Mouse (Mus musculus) spleen, adult 2 months (tissue): ENCODE data around the gene Akap10. TPM values are rescaled to one million over a fixed set of nuclear protein-coding genes. Genes with fewer than 3 reads are reported as not detected.

Experiments used
- DNase-seq, 2 experiments: peaks; one replicate each; pipeline versions ENCODE4 v3.0.0 to v3.0.0-alpha.2; 2012 to 2021; ENCODE audit warnings: low spot score in 2 of 2, low read depth in 1 of 2
- H3K27ac ChIP-seq: fragments of 200-500 bp; 2 replicates; pipeline ENCODE4 v1.5.1; 2012; ENCODE audit warnings: low read length, inconsistent platforms; ENCODE audit not compliant: insufficient read depth
- H3K27me3 ChIP-seq: fragments of 200-500 bp; 2 replicates; pipeline ENCODE4 v1.6.1; 2012; ENCODE audit warnings: mild to moderate bottlenecking, moderate library complexity, low read length, inconsistent platforms; ENCODE audit not compliant: control insufficient read depth, insufficient read depth
- H3K36me3 ChIP-seq: fragments of 200-500 bp; 2 replicates; pipeline ENCODE4 v1.6.1; 2012; ENCODE audit warnings: mild to moderate bottlenecking, low read length, inconsistent platforms; ENCODE audit not compliant: control insufficient read depth, insufficient read depth
- H3K4me1 ChIP-seq: fragments of 200-500 bp; 2 replicates; pipeline ENCODE4 v1.6.1; 2011; ENCODE audit warnings: inconsistent platforms; ENCODE audit not compliant: control insufficient read depth, insufficient read depth, insufficient read length
- H3K4me3 ChIP-seq: fragments of 200-500 bp; 2 replicates; pipeline ENCODE4 v1.5.1; 2011; ENCODE audit warnings: mild to moderate bottlenecking, inconsistent platforms; ENCODE audit not compliant: insufficient read depth, insufficient read length; ENCODE audit errors: extremely low read depth
- CTCF ChIP-seq: fragments of 200-500 bp; IDR thresholded peaks from 2 replicates; pipeline ENCODE4 v1.5.1; 2011; ENCODE audit warnings: mild to moderate bottlenecking, inconsistent platforms; ENCODE audit not compliant: insufficient read depth, insufficient read length, insufficient replicate concordance; ENCODE audit errors: extremely low read depth
- POLR2A ChIP-seq: fragments of 200-500 bp; IDR thresholded peaks from 2 replicates; pipeline ENCODE4 v1.6.1; 2011; ENCODE audit warnings: low read depth, low read length, inconsistent platforms
- WGBS: fragments of 180-500 bp; shearing (Covaris S2); methylation state at CpG from one replicate; pipeline ENCODE4 v1.1.7; 2018; 5-methylcytosine and 5-hydroxymethylcytosine counted together
- polyA plus RNA-seq: library from polyadenylated mRNA; depleted of rRNA; stranded (reverse); fragments of >200 nt; gene quantifications from 2 replicates; pipeline ENCODE4 v1.2.3, GENCODE M21; 2012; rRNA removed

Gene Akap10
- polyA plus RNA-seq: 10.1 and 10.9 TPM in 2 replicates

DNA sequence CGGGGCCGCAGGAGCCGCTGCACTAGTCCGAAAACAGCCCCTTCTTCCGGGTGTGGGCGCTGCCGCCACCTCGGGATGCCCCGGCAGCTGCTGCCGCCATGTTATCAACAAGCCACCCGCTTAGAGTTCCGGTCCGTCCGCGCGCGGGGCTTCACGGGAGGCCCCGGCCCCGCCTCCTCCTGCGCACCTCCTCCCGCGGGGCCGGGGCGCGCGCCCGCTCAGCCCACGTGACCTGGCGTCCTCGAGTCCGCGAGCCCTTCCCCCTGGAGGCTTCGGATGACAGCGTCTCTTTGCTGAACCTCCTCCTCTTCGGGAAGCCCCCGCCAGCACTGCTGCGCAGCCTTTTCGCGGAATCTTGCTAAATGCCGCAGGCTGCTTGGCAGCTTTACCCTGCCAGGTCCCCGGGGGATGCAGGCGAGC is at the start of gene Akap10:
Akap10 (minus strand) TSS at position 155 of the 420 bp plus-strand sequence.
- no peak for TF ChIP-seq CTCF
- TF ChIP-seq POLR2A: peak; percentile 90
- Histone ChIP-seq H3K27ac (peak within 1 kb of the TSS; percentile 98), H3K4me3 (peak within 1 kb of the TSS; percentile 94), H3K4me1 (peaks cover 5% of the 10 kb centered on the region; the same call in 1 of the 2 replicates), H3K27me3 (no peaks in the 10 kb centered on the region), H3K36me3 (no peaks in the 10 kb centered on the region)
- DNase-seq: peak; percentile 89 to 94
- WGBS: under 1% methylated on average over 37 of the region's 43 CpGs

DNA sequence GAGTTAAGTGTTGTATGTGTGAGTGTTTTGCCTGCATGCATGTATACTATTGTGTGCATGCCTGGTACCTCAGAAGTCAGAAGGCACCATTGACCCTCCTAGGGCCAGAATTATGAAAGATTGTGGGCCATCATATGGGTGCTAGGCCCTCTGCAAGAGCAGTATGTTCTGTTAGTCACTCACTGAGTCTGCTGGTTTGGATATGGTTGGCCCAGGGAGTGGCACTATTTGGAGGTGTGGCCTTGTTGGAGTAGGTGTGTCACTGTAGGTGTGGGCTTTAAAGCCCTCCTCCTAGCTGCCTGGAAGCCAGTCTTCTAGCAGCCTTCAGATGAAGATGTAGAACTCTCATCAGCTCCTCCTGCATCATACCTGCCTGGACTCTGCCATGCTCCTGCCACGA is 45.7 kb upstream of the Akap10 start:
- Histone ChIP-seq H3K36me3 (no peaks in the 10 kb centered on the region), H3K27me3 (no peaks in the 10 kb centered on the region), H3K4me1 (no peaks in the 10 kb centered on the region), H3K27ac (no peak overlapping the region), H3K4me3 (no peak overlapping the region)
- no peak for DNase-seq
- 83% methylated on average over 1 of the region's 1 CpGs for WGBS
- TF ChIP-seq CTCF (no peak), POLR2A (no peak)

GRCm38 (mm10) chr11:61974106-61974707 is 44.2 kb upstream of the Akap10 start:
- H3K4me1 ChIP-seq: no peaks in the 10 kb centered on the region
- DNase-seq: no peak
- H3K27me3 ChIP-seq: no peaks in the 10 kb centered on the region
- no peak overlapping the region for H3K4me3 ChIP-seq
- H3K27ac ChIP-seq: no peak overlapping the region
- 81% methylated on average over 13 of the region's 13 CpGs for WGBS
- TF ChIP-seq CTCF: no peak
- TF ChIP-seq POLR2A: no peak
- no peaks in the 10 kb centered on the region for H3K36me3 ChIP-seq

- no peak overlapping the region for H3K27ac ChIP-seq
- WGBS: 87% methylated on average over 7 of the region's 7 CpGs
- no peaks in the 10 kb centered on the region for H3K36me3 ChIP-seq
- TF ChIP-seq CTCF (no peak), POLR2A (no peak)
- no peaks in the 10 kb centered on the region for H3K27me3 ChIP-seq
- H3K4me3 ChIP-seq: no peak overlapping the region
- no peak for DNase-seq
- H3K4me1 ChIP-seq: no peaks in the 10 kb centered on the region
Measured at GRCm38 (mm10) chr11:61971441-61972221, 41.6 kb upstream of the Akap10 start.

DNA sequence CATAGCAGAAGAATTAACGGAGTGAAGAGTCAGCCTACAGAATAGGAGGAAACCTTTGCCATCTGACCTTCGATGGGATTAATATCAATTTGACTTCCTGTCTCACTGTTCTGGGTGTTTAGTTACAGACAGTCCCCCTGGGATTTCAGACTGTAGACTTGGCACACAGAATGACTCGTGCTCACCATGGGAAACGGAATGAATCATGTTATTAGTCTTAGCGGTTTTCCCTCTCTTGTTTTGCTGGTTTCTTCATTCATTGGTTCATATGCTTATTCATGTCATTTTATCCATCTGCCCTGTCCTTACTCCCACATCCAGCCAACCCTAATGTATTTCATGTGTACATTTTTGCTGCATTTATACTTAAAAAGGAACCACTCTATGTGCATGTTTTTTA is 40.8 kb upstream of the Akap10 start:
- 49% methylated on average over 5 of the region's 5 CpGs for whole genome bisulfite sequencing
- no peaks in the 10 kb centered on the region for H3K4me1 ChIP-seq
- no peaks in the 10 kb centered on the region for H3K36me3 ChIP-seq
- TF ChIP-seq POLR2A (no peak), CTCF (no peak)
- no peak overlapping the region for H3K4me3 ChIP-seq
- H3K27me3 ChIP-seq: no peaks in the 10 kb centered on the region
- no peak for DNase-seq
- H3K27ac ChIP-seq: no peak overlapping the region

- H3K36me3 ChIP-seq: no peaks in the 10 kb centered on the region
- TF ChIP-seq CTCF: no peak
- TF ChIP-seq POLR2A: no peak
- 95% methylated on average over 2 of the region's 2 CpGs for WGBS
- no peaks in the 10 kb centered on the region for H3K27me3 ChIP-seq
- no peak overlapping the region for H3K27ac ChIP-seq
- DNase-seq: no peak
- no peaks in the 10 kb centered on the region for H3K4me1 ChIP-seq
- H3K4me3 ChIP-seq: no peak overlapping the region
Measured at GRCm38 (mm10) chr11:61968875-61969274, 38.8 kb upstream of the Akap10 start.

- Histone ChIP-seq H3K4me3 (no peak overlapping the region), H3K27ac (no peak overlapping the region), H3K4me1 (no peaks in the 10 kb centered on the region), H3K36me3 (no peaks in the 10 kb centered on the region), H3K27me3 (no peaks in the 10 kb centered on the region)
- no peak for TF ChIP-seq POLR2A
- TF ChIP-seq CTCF: no peak
- WGBS: 83% methylated on average over 8 of the region's 8 CpGs
- DNase-seq: no peak
Measured at GRCm38 (mm10) chr11:61967034-61967433, 37.0 kb upstream of the Akap10 start.
